Mouse (Mus musculus): ENCODE results near the gene Slc35d2. TPM values are rescaled to one million over a fixed set of nuclear protein-coding genes. Genes with fewer than 3 reads are reported as not detected.

The Slc35d2 gene
- polyA plus RNA-seq, 1 experiment: 6.3 TPM

- Histone ChIP-seq H3K9me3 (replicated peaks; ENCODE audit: control insufficient read depth, insufficient read depth, low read length, poor library complexity, severe bottlenecking) (no peaks in the 10 kb centered on the region), H3K9ac (ENCODE audit: low read depth, poor library complexity, severe bottlenecking) (no peak overlapping the region), H3K27me3 (ENCODE audit: control insufficient read depth, insufficient read depth, low read length, poor library complexity, severe bottlenecking) (no peaks in the 10 kb centered on the region), H3K4me1 (ENCODE audit: control insufficient read depth, insufficient read depth, low read length) (peaks cover 2% of the 10 kb centered on the region), H3K27ac (ENCODE audit: insufficient read depth, low read length) (no peak overlapping the region), H3K4me3 (ENCODE audit: low read depth, low read length) (no peak overlapping the region), H3K36me3 (ENCODE audit: control insufficient read depth, insufficient read depth, low read length, poor library complexity, severe bottlenecking) (no peaks in the 10 kb centered on the region)
- peak; percentile 84 for TF ChIP-seq EP300 (IDR thresholded peaks at IDR 0.05; ENCODE audit: insufficient read depth, low read depth, low read length)
- no peak for TF ChIP-seq CTCF (IDR thresholded peaks at IDR 0.05; ENCODE audit: low read depth, low read length)
Measured at GRCm38 (mm10) chr13:64107535-64107934, 21.6 kb downstream of the Slc35d2 start.

- Histone ChIP-seq H3K27ac (ENCODE audit: insufficient read depth, low read length) (no peak overlapping the region), H3K9ac (ENCODE audit: low read depth, poor library complexity, severe bottlenecking) (no peak overlapping the region), H3K4me3 (ENCODE audit: low read depth, low read length) (no peak overlapping the region), H3K27me3 (ENCODE audit: control insufficient read depth, insufficient read depth, low read length, poor library complexity, severe bottlenecking) (no peaks in the 10 kb centered on the region), H3K36me3 (ENCODE audit: control insufficient read depth, insufficient read depth, low read length, poor library complexity, severe bottlenecking) (no peaks in the 10 kb centered on the region), H3K9me3 (replicated peaks; ENCODE audit: control insufficient read depth, insufficient read depth, low read length, poor library complexity, severe bottlenecking) (no peaks in the 10 kb centered on the region), H3K4me1 (ENCODE audit: control insufficient read depth, insufficient read depth, low read length) (peaks cover 2% of the 10 kb centered on the region)
- TF ChIP-seq CTCF (IDR thresholded peaks at IDR 0.05; ENCODE audit: low read depth, low read length) (no peak), EP300 (IDR thresholded peaks at IDR 0.05; ENCODE audit: insufficient read depth, low read depth, low read length) (no peak), POLR2A (IDR thresholded peaks at IDR 0.05; ENCODE audit: insufficient read depth, low read length) (no peak)
Measured at GRCm38 (mm10) chr13:64107105-64107504, 22.1 kb downstream of the Slc35d2 start.

- TF ChIP-seq POLR2A (IDR thresholded peaks at IDR 0.05; ENCODE audit: insufficient read depth, low read length): no peak
- TF ChIP-seq CTCF (IDR thresholded peaks at IDR 0.05; ENCODE audit: low read depth, low read length): no peak
- no peak for TF ChIP-seq EP300 (IDR thresholded peaks at IDR 0.05; ENCODE audit: insufficient read depth, low read depth, low read length)
- Histone ChIP-seq H3K27me3 (ENCODE audit: control insufficient read depth, insufficient read depth, low read length, poor library complexity, severe bottlenecking) (no peaks in the 10 kb centered on the region), H3K9me3 (replicated peaks; ENCODE audit: control insufficient read depth, insufficient read depth, low read length, poor library complexity, severe bottlenecking) (no peaks in the 10 kb centered on the region), H3K27ac (ENCODE audit: insufficient read depth, low read length) (no peak overlapping the region), H3K4me3 (ENCODE audit: low read depth, low read length) (no peak overlapping the region), H3K4me1 (ENCODE audit: control insufficient read depth, insufficient read depth, low read length) (peaks cover 2% of the 10 kb centered on the region), H3K9ac (ENCODE audit: low read depth, poor library complexity, severe bottlenecking) (no peak overlapping the region), H3K36me3 (ENCODE audit: control insufficient read depth, insufficient read depth, low read length, poor library complexity, severe bottlenecking) (no peaks in the 10 kb centered on the region)
Measured at GRCm38 (mm10) chr13:64105690-64106089, 23.5 kb downstream of the Slc35d2 start.

GRCm38 (mm10) chr13:64100186-64100585, 29.0 kb downstream of the Slc35d2 start:
- Histone ChIP-seq H3K27ac (ENCODE audit: insufficient read depth, low read length) (no peak overlapping the region), H3K9ac (ENCODE audit: low read depth, poor library complexity, severe bottlenecking) (no peak overlapping the region), H3K4me3 (ENCODE audit: low read depth, low read length) (no peak overlapping the region), H3K4me1 (ENCODE audit: control insufficient read depth, insufficient read depth, low read length) (no peaks in the 10 kb centered on the region), H3K27me3 (ENCODE audit: control insufficient read depth, insufficient read depth, low read length, poor library complexity, severe bottlenecking) (no peaks in the 10 kb centered on the region), H3K9me3 (replicated peaks; ENCODE audit: control insufficient read depth, insufficient read depth, low read length, poor library complexity, severe bottlenecking) (no peaks in the 10 kb centered on the region), H3K36me3 (ENCODE audit: control insufficient read depth, insufficient read depth, low read length, poor library complexity, severe bottlenecking) (no peaks in the 10 kb centered on the region)
- TF ChIP-seq POLR2A (IDR thresholded peaks at IDR 0.05; ENCODE audit: insufficient read depth, low read length) (no peak), EP300 (IDR thresholded peaks at IDR 0.05; ENCODE audit: insufficient read depth, low read depth, low read length) (no peak), CTCF (IDR thresholded peaks at IDR 0.05; ENCODE audit: low read depth, low read length) (no peak)

GRCm38 (mm10) chr13:64098992-64099391, 30.2 kb downstream of the Slc35d2 start:
- no peaks in the 10 kb centered on the region for H3K36me3 ChIP-seq (ENCODE audit: control insufficient read depth, insufficient read depth, low read length, poor library complexity, severe bottlenecking)
- no peaks in the 10 kb centered on the region for H3K4me1 ChIP-seq (ENCODE audit: control insufficient read depth, insufficient read depth, low read length)
- H3K27me3 ChIP-seq (ENCODE audit: control insufficient read depth, insufficient read depth, low read length, poor library complexity, severe bottlenecking): no peaks in the 10 kb centered on the region
- TF ChIP-seq POLR2A (IDR thresholded peaks at IDR 0.05; ENCODE audit: insufficient read depth, low read length) (no peak), CTCF (IDR thresholded peaks at IDR 0.05; ENCODE audit: low read depth, low read length) (peak; percentile 60)
- H3K9me3 ChIP-seq (replicated peaks; ENCODE audit: control insufficient read depth, insufficient read depth, low read length, poor library complexity, severe bottlenecking): no peaks in the 10 kb centered on the region
- no peak overlapping the region for H3K4me3 ChIP-seq (ENCODE audit: low read depth, low read length)
- H3K27ac ChIP-seq (ENCODE audit: insufficient read depth, low read length): no peak overlapping the region
- H3K9ac ChIP-seq (ENCODE audit: low read depth, poor library complexity, severe bottlenecking): no peak overlapping the region

GRCm38 (mm10) chr13:64093341-64093740, 35.8 kb downstream of the Slc35d2 start:
- Histone ChIP-seq H3K36me3 (ENCODE audit: control insufficient read depth, insufficient read depth, low read length, poor library complexity, severe bottlenecking) (no peaks in the 10 kb centered on the region), H3K27ac (ENCODE audit: insufficient read depth, low read length) (no peak overlapping the region)

More at GRCm38 (mm10) chr13:64093341-64093740, 35.8 kb downstream of the Slc35d2 start:
- no peak for TF ChIP-seq CTCF (IDR thresholded peaks at IDR 0.05; ENCODE audit: low read depth, low read length)
- TF ChIP-seq POLR2A (IDR thresholded peaks at IDR 0.05; ENCODE audit: insufficient read depth, low read length): no peak
- TF ChIP-seq EP300 (IDR thresholded peaks at IDR 0.05; ENCODE audit: insufficient read depth, low read depth, low read length): no peak
- Histone ChIP-seq H3K9me3 (replicated peaks; ENCODE audit: control insufficient read depth, insufficient read depth, low read length, poor library complexity, severe bottlenecking) (no peaks in the 10 kb centered on the region), H3K9ac (ENCODE audit: low read depth, poor library complexity, severe bottlenecking) (no peak overlapping the region), H3K27me3 (ENCODE audit: control insufficient read depth, insufficient read depth, low read length, poor library complexity, severe bottlenecking) (no peaks in the 10 kb centered on the region), H3K4me1 (ENCODE audit: control insufficient read depth, insufficient read depth, low read length) (no peaks in the 10 kb centered on the region), H3K4me3 (ENCODE audit: low read depth, low read length) (no peak overlapping the region)
